Mouse (Mus musculus): ENCODE measurements around the gene Neu3. TPM values are rescaled to one million over a fixed set of nuclear protein-coding genes. Genes with fewer than 3 reads are reported as not detected.

The Neu3 gene
- total and polyA plus RNA-seq, 3 experiments, result 3.1 to 3.5 TPM; not detected in 1

DNA sequence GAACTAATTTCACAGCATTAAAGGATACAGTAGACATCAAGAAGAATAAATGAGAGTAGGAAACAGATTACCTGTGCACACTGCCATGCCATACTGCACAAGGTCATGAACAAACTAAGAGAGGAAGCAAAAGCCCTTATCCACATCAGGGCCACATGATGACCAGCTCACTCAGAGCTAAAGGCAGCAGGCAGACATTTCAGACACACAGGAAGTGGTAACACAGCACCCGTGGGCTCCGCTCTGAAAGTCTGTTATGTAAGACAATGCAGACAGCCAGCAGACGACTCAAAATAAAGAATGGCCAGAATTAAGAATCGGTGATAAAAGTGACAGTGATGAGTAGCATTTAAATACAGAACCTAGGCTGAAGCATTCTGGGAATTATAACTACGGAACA, 46.8 kb downstream of the Neu3 start:
- DNase-seq (ENCODE audit: low read depth, low spot score), result no peak
- H3K27ac ChIP-seq (ENCODE audit: control insufficient read depth, low read depth, low read length), result no peak overlapping the region

GRCm38 (mm10) chr7:99763207-99763606, 65.0 kb downstream of the Neu3 start, which contains the start of gene Olfr521:
Gene Olfr521 (plus strand): TSS chr7:99763507.
- H3K4me3 ChIP-seq (ENCODE audit: control insufficient read depth in 1 of 2, insufficient read depth in 1 of 2, low read depth in 2 of 2, low read length in 2 of 2), result no peak within 1 kb of the TSS
- H3K4me1 ChIP-seq (ENCODE audit: control insufficient read depth in 1 of 2, insufficient read depth in 2 of 2, low read length in 2 of 2), result no peaks in the 10 kb centered on the region
- DNase-seq (ENCODE audit: low read depth, low spot score), result no peak
- no peak within 1 kb of the TSS for H3K9ac ChIP-seq (ENCODE audit: control insufficient read depth, low read depth, low read length, poor library complexity, severe bottlenecking)
- H3K27ac ChIP-seq (ENCODE audit: control insufficient read depth, low read depth, low read length), result no peak within 1 kb of the TSS
- H3K27me3 ChIP-seq (ENCODE audit: control insufficient read depth in 1 of 2, insufficient read depth in 2 of 2, low read length in 2 of 2), result no peaks in the 10 kb centered on the region
- no peaks in the 10 kb centered on the region for H3K9me3 ChIP-seq (replicated peaks; ENCODE audit: insufficient read depth, low read length)
- H3K36me3 ChIP-seq (ENCODE audit: control insufficient read depth in 1 of 2, insufficient read depth in 2 of 2, low read length in 2 of 2), result no peaks in the 10 kb centered on the region
- TF ChIP-seq MEF2A (IDR thresholded peaks at IDR 0.05; ENCODE audit: extremely low read depth, insufficient replicate concordance, low read depth, low read length, poor library complexity, severe bottlenecking) (no peak), POLR2A (IDR thresholded peaks at IDR 0.05; ENCODE audit: control insufficient read depth in 1 of 2, insufficient read depth in 1 of 2, low read depth in 1 of 2, low read length in 2 of 2, poor library complexity in 1 of 2) (no peak), RCOR1 (IDR thresholded peaks at IDR 0.05; ENCODE audit: low read depth, low read length) (no peak), TAL1 (IDR thresholded peaks at IDR 0.05; ENCODE audit: low read length) (no peak), POLR2AphosphoS2 (IDR thresholded peaks at IDR 0.05; ENCODE audit: low read length) (no peak), MAX (IDR thresholded peaks at IDR 0.05; ENCODE audit: low read length) (no peak), MYB (IDR thresholded peaks at IDR 0.05; ENCODE audit: low read depth, low read length) (no peak), NRF1 (IDR thresholded peaks at IDR 0.05; ENCODE audit: insufficient read depth, low read depth, low read length, poor library complexity, severe bottlenecking) (no peak), BHLHE40 (IDR thresholded peaks at IDR 0.05; ENCODE audit: borderline replicate concordance, low read depth, low read length) (no peak), CHD2 (IDR thresholded peaks at IDR 0.05; ENCODE audit: low read length) (no peak), ETS1 (IDR thresholded peaks at IDR 0.05; ENCODE audit: low read depth, low read length) (no peak), KAT2A (conservative IDR thresholded peaks at IDR 0.05; ENCODE audit: low read depth, low read length) (no peak), TCF12 (IDR thresholded peaks at IDR 0.05; ENCODE audit: low read depth, low read length) (no peak), ELF1 (IDR thresholded peaks at IDR 0.05; ENCODE audit: low read depth, low read length) (no peak), SMC3 (IDR thresholded peaks at IDR 0.05; ENCODE audit: low read depth, low read length) (no peak), MXI1 (IDR thresholded peaks at IDR 0.05; ENCODE audit: low read depth, low read length) (no peak), NELFE (IDR thresholded peaks at IDR 0.05; ENCODE audit: low read depth, low read length) (no peak), ZKSCAN1 (IDR thresholded peaks at IDR 0.05; ENCODE audit: low read depth, low read length) (no peak)
- H3K79me2 ChIP-seq (ENCODE audit: control insufficient read depth, insufficient read depth, low read length, poor library complexity), result no peaks in the 10 kb centered on the region

More for the DNA sequence above, 46.8 kb downstream of the Neu3 start:
- Histone ChIP-seq H3K79me2 (ENCODE audit: control insufficient read depth, insufficient read depth, low read length, poor library complexity) (no peaks in the 10 kb centered on the region), H3K36me3 (ENCODE audit: control insufficient read depth in 1 of 2, insufficient read depth in 2 of 2, low read length in 2 of 2) (peaks cover 0 to 2% of the 10 kb centered on the region in 2 experiments; a peak in 1 of 4 replicates), H3K9me3 (replicated peaks; ENCODE audit: insufficient read depth, low read length) (no peaks in the 10 kb centered on the region), H3K9ac (ENCODE audit: control insufficient read depth, low read depth, low read length, poor library complexity, severe bottlenecking) (no peak overlapping the region), H3K27me3 (ENCODE audit: control insufficient read depth in 1 of 2, insufficient read depth in 2 of 2, low read length in 2 of 2) (peaks cover 0 to 2% of the 10 kb centered on the region in 2 experiments; a peak in 1 of 4 replicates), H3K4me3 (ENCODE audit: control insufficient read depth in 1 of 2, insufficient read depth in 1 of 2, low read depth in 2 of 2, low read length in 2 of 2) (no peak overlapping the region), H3K4me1 (ENCODE audit: control insufficient read depth in 1 of 2, insufficient read depth in 2 of 2, low read length in 2 of 2) (peaks cover 0 to 2% of the 10 kb centered on the region in 2 experiments; a peak in 1 of 4 replicates)
- TF ChIP-seq ZKSCAN1 (IDR thresholded peaks at IDR 0.05; ENCODE audit: low read depth, low read length), result no peak
- TF ChIP-seq BHLHE40 (IDR thresholded peaks at IDR 0.05; ENCODE audit: borderline replicate concordance, low read depth, low read length), result no peak
- no peak for TF ChIP-seq SMC3 (IDR thresholded peaks at IDR 0.05; ENCODE audit: low read depth, low read length)
- TF ChIP-seq MYC (IDR thresholded peaks at IDR 0.05; ENCODE audit: low read depth, low read length), result no peak
- TF ChIP-seq USF1 (IDR thresholded peaks at IDR 0.05; ENCODE audit: low read depth, low read length), result no peak
- TF ChIP-seq GATA1 (IDR thresholded peaks at IDR 0.05; ENCODE audit: low read depth, low read length), result no peak
- TF ChIP-seq NRF1 (IDR thresholded peaks at IDR 0.05; ENCODE audit: insufficient read depth, low read depth, low read length, poor library complexity, severe bottlenecking), result no peak
- TF ChIP-seq MAX (IDR thresholded peaks at IDR 0.05; ENCODE audit: low read length), result no peak

Other genes starting within 250 kb of the Neu3 start
- gene Tpbgl, start 201.3 kb downstream of the Neu3 start, total RNA-seq (2012; rRNA removed), result not detected in 2 replicates
- not detected for gene Tpbgl, start 201.3 kb downstream of the Neu3 start, polyA plus RNA-seq (2012; ENCODE audit: insufficient read depth in 1 of 2, insufficient read length in 2 of 2, low read depth in 1 of 2, low replicate concordance in 2 of 2, missing spikeins in 1 of 2)
- not detected in 2 replicates for gene Slco2b1, start 117.1 kb downstream of the Neu3 start, total RNA-seq (2012; rRNA removed)
- under 1 TPM in 1 of 2 experiments, not detected in 1; 0.06 TPM for gene Slco2b1, start 117.1 kb downstream of the Neu3 start, polyA plus RNA-seq (2012; ENCODE audit: insufficient read depth in 1 of 2, insufficient read length in 2 of 2, low read depth in 1 of 2, low replicate concordance in 2 of 2, missing spikeins in 1 of 2)
- gene Olfr520, start 98.1 kb downstream of the Neu3 start, total RNA-seq (2012; rRNA removed), result not detected in 2 replicates
- not detected for gene Olfr520, start 98.1 kb downstream of the Neu3 start, polyA plus RNA-seq (2012; ENCODE audit: insufficient read depth in 1 of 2, insufficient read length in 2 of 2, low read depth in 1 of 2, low replicate concordance in 2 of 2, missing spikeins in 1 of 2)
- not detected in 2 replicates for gene Olfr521, start 64.9 kb downstream of the Neu3 start, total RNA-seq (2012; rRNA removed)
- gene Olfr521, start 64.9 kb downstream of the Neu3 start, polyA plus RNA-seq (2012; ENCODE audit: insufficient read depth in 1 of 2, insufficient read length in 2 of 2, low read depth in 1 of 2, low replicate concordance in 2 of 2, missing spikeins in 1 of 2), result not detected
- 0.42 and 0.58 TPM in 2 replicates for gene Xrra1, start 30.7 kb upstream of the Neu3 start, total RNA-seq (2012; rRNA removed)
- gene Xrra1, start 30.7 kb upstream of the Neu3 start, polyA plus RNA-seq (2012; ENCODE audit: insufficient read depth in 1 of 2, insufficient read length in 2 of 2, low read depth in 1 of 2, low replicate concordance in 2 of 2, missing spikeins in 1 of 2), result 1 to 10 TPM in 1 of 2 experiments, not detected in 1; 1.2 TPM
- 203 and 241 TPM in 2 replicates for gene Spcs2, start 35.0 kb upstream of the Neu3 start, total RNA-seq (2012; rRNA removed)
- 100 to 1,000 TPM in 1 of 2 experiments, not detected in 1; 152 TPM for gene Spcs2, start 35.0 kb upstream of the Neu3 start, polyA plus RNA-seq (2012; ENCODE audit: insufficient read depth in 1 of 2, insufficient read length in 2 of 2, low read depth in 1 of 2, low replicate concordance in 2 of 2, missing spikeins in 1 of 2)
- gene Rnf169, start 152.0 kb upstream of the Neu3 start, total RNA-seq (2012; rRNA removed), result 5.9 and 6.2 TPM in 2 replicates
- 1 to 10 TPM in 1 of 2 experiments, not detected in 1; 7.2 TPM for gene Rnf169, start 152.0 kb upstream of the Neu3 start, polyA plus RNA-seq (2012; ENCODE audit: insufficient read depth in 1 of 2, insufficient read length in 2 of 2, low read depth in 1 of 2, low replicate concordance in 2 of 2, missing spikeins in 1 of 2)
- gene Chrdl2, start 177.8 kb upstream of the Neu3 start, total RNA-seq (2012; rRNA removed), result not detected in 2 replicates
- gene Chrdl2, start 177.8 kb upstream of the Neu3 start, polyA plus RNA-seq (2012; ENCODE audit: insufficient read depth in 1 of 2, insufficient read length in 2 of 2, low read depth in 1 of 2, low replicate concordance in 2 of 2, missing spikeins in 1 of 2), result under 1 TPM in 1 of 2 experiments, not detected in 1; 0.08 TPM